Mouse (Mus musculus) cerebellum, adult 2 months (tissue): Measurements from ENCODE around the gene Ldb2. TPM values are rescaled to one million over a fixed set of nuclear protein-coding genes. Genes with fewer than 3 reads are reported as not detected.

Source experiments
- DNase-seq, 2 experiments: peaks; one replicate each; pipeline ENCODE4 v3.0.0; 2021
- H3K27ac ChIP-seq: fragments of 200-500 bp; 2 replicates; pipeline ENCODE4 v1.5.1; 2012; ENCODE audit warnings: low read length, control low read depth, inconsistent platforms; ENCODE audit not compliant: insufficient read depth
- H3K27me3 ChIP-seq: fragments of 200-500 bp; 2 replicates; pipeline ENCODE4 v1.6.1; 2012; ENCODE audit warnings: inconsistent platforms, mild to moderate bottlenecking, low read length, moderate library complexity; ENCODE audit not compliant: control insufficient read depth, insufficient read depth
- H3K4me1 ChIP-seq: fragments of 200-500 bp; 2 replicates; pipeline ENCODE4 v1.6.1; 2011; ENCODE audit warnings: low read length; ENCODE audit not compliant: control insufficient read depth, insufficient read depth
- H3K4me3 ChIP-seq: fragments of 200-500 bp; replicated peaks from 2 replicates; pipeline ENCODE3; 2011; ENCODE audit warnings: mild to moderate bottlenecking, low read depth, low read length, control low read depth; ENCODE audit not compliant: insufficient read depth
- CTCF ChIP-seq: fragments of 200-500 bp; IDR thresholded peaks from 2 replicates; pipeline ENCODE4 v1.5.1; 2011; ENCODE audit warnings: low read depth, mild to moderate bottlenecking, control low read depth, low read length, moderate library complexity, borderline replicate concordance; ENCODE audit not compliant: insufficient read depth
- POLR2A ChIP-seq: fragments of 200-500 bp; IDR thresholded peaks from 2 replicates; pipeline ENCODE4 v1.6.1; 2011; ENCODE audit warnings: low read length, control low read depth, borderline replicate concordance; ENCODE audit not compliant: insufficient read depth
- WGBS: fragments of 180-500 bp; shearing (Covaris S2); methylation state at CpG from one replicate; pipeline ENCODE4 v1.1.7; 2018; 5-methylcytosine and 5-hydroxymethylcytosine counted together
- polyA plus RNA-seq: library from polyadenylated mRNA; depleted of rRNA; stranded (reverse); fragments of >200 nt; gene quantifications from 2 replicates; pipeline ENCODE4 v1.2.3, GENCODE M21; 2012

Ldb2 gene
- polyA plus RNA-seq, 1 experiment = 12.6 TPM

DNA sequence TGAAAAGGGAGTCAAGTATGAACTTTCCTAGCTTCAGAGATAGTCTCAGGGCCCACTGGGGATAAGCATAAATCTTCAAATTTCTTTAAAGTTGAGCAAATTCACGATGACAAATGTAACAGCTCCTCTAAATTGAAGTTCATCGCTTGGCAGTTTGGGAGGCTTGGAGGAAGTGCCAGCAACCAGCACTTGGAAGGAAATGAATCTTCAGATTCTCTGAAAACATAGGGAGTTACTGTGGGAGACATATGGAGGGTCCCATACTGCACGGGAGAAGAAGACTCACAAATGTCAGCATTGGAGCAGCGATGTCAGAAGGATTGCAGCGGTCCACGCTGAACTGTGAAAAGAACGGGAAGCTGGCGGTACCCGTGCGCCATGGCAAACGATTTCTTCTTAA, 139.8 kb downstream of the Ldb2 start:
- TF ChIP-seq CTCF = no peak
- TF ChIP-seq POLR2A = no peak
- H3K4me3 ChIP-seq = no peak overlapping the region
- H3K4me1 ChIP-seq = no peaks in the 10 kb centered on the region
- no peak for DNase-seq
- H3K27me3 ChIP-seq = no peaks in the 10 kb centered on the region; the same call in 1 of the 2 replicates
- 84% methylated on average over 11 of the region's 11 CpGs for WGBS
- no peak overlapping the region for H3K27ac ChIP-seq

DNA sequence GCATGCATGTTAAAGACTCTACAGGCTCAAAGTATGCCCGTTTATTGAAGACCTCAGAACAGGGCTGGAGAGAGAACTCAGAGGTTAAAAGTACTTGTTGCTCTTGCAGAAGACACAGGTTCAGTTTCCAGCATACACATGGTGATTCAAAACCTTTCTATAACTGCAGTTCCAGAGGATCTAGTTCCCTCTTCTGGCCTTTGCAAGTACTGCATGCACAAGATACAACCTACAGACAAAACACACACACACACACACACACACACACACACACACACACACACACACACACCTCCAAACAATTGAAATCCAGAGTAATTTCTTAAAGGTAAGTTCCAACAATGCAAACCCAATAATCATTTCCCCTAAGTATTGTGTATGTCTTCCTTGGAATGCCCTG, 142.8 kb downstream of the Ldb2 start:
- 73% methylated on average over 1 of the region's 1 CpGs for WGBS
- no peak for DNase-seq
- TF ChIP-seq CTCF (no peak), POLR2A (no peak)
- Histone ChIP-seq H3K4me1 (no peaks in the 10 kb centered on the region), H3K4me3 (no peak overlapping the region), H3K27me3 (no peaks in the 10 kb centered on the region; the same call in 1 of the 2 replicates), H3K27ac (no peak overlapping the region)

DNA sequence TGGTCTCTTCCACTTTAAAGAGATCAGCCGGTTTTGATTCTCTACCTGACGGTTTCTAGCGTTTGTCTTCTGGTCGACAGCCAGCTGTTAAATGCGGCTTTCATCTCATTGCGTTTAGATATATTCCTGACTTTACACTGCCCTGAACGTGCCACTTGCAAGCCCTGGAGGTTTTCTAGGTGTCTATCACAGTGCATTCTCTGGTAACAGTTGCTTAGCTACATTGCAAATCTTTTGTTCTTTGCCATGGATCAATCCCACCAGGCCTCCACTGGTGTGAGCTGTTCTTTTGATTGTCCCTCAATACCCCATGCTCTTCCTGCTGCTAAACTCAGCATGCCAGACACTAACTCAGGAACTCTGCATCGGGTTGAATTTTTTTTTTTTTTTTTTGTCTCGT, 145.1 kb downstream of the Ldb2 start:
- Histone ChIP-seq H3K4me3 (no peak overlapping the region), H3K27ac (no peak overlapping the region)
- DNase-seq = no peak

DNA sequence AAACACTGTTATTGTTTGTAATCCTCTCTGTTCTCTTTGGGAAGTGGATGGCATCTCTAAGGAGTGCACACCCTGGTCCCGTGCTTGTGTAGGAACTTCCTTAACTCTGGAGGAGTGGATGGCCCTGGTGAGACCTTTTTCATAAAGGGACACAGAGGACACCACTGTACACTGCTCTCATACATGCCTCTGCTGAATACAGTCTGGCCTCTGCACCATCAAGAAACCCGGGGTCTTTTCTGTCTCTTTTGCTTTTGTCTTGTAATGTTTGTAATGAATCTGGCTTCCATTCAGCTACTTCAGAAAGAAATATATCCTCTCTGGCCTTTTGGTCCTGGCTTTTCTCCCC, 152.7 kb downstream of the Ldb2 start:
- TF ChIP-seq CTCF (no peak), POLR2A (no peak)
- WGBS = 44% methylated on average over 2 of the region's 2 CpGs
- Histone ChIP-seq H3K4me1 (no peaks in the 10 kb centered on the region), H3K4me3 (no peak overlapping the region), H3K27me3 (no peaks in the 10 kb centered on the region), H3K27ac (no peak overlapping the region)
- DNase-seq = no peak

More for the DNA sequence above, 145.1 kb downstream of the Ldb2 start:
- no peaks in the 10 kb centered on the region for H3K4me1 ChIP-seq
- H3K27me3 ChIP-seq = no peaks in the 10 kb centered on the region; the same call in 1 of the 2 replicates
- WGBS = 8% methylated on average over 9 of the region's 9 CpGs
- TF ChIP-seq CTCF (no peak), POLR2A (no peak)

DNA sequence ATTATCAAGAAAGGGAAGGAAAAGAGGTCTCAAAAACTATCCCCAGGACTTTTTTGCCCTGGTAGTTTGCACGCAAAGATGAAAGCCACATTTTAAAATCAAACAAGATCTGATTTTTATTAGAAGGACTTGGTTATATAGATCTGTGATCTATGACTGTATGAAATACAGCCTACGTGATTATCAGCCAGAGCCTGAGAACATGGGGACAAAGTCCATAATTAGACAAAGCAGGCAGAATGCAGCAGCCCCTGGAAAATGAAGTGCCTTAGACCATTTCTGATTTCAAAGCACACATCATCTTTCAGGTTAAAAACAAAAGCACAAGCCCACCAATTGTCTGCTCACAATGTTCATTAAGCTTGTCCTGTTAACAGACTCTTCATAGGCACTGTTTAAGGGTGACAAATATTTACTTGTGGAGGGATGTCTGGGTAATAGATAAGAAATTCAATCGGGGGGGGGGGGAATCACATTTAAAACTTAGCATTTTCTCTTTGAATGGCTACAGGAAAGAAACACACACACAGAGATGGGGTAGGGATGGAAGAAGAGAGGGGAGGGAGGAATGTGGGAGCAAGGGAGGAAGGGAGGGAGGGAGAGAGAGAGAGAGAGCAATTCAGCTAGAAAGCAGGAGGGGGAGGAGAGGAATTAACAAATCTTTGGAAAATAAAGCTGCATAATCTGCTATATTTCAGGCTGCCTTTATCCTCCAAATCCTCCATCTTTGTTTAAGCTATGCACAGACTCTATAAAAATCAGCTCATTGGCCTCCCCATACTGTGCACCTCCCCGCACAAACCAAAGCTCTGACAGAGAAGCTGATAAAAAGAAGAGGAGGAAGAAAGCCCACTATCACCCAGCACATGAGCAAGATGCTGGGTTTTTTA, 153.3 kb downstream of the Ldb2 start:
- H3K27me3 ChIP-seq = no peaks in the 10 kb centered on the region
- H3K27ac ChIP-seq = no peak overlapping the region
- TF ChIP-seq CTCF (no peak), POLR2A (no peak)
- DNase-seq = no peak
- 74% methylated on average over 4 of the region's 4 CpGs for WGBS
- H3K4me1 ChIP-seq = no peaks in the 10 kb centered on the region
- no peak overlapping the region for H3K4me3 ChIP-seq

DNA sequence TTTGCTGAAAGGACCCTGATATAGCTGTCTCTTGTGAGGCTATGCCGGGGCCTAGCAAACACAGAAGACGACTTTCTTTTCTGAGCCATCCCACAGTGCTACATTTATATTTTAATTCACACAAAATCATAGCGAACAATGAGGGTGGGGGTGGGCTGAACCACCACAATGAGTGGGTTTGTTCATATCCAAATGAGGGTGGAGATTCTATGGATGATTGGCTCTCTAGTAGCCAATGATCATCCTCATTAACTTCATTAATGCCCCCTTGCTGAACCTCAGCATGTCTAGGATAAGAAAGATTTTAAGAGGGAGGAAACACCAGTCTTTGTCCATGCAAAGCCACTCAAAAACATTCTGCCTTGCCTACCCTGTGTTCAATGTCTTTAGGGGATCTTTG, 156.4 kb downstream of the Ldb2 start:
- TF ChIP-seq POLR2A (no peak), CTCF (no peak)
- no peak for DNase-seq
- H3K27me3 ChIP-seq = no peaks in the 10 kb centered on the region
- no peak overlapping the region for H3K4me3 ChIP-seq
- H3K27ac ChIP-seq = no peak overlapping the region
- no peaks in the 10 kb centered on the region for H3K4me1 ChIP-seq
- 37% methylated on average over 3 of the region's 3 CpGs for WGBS

DNA sequence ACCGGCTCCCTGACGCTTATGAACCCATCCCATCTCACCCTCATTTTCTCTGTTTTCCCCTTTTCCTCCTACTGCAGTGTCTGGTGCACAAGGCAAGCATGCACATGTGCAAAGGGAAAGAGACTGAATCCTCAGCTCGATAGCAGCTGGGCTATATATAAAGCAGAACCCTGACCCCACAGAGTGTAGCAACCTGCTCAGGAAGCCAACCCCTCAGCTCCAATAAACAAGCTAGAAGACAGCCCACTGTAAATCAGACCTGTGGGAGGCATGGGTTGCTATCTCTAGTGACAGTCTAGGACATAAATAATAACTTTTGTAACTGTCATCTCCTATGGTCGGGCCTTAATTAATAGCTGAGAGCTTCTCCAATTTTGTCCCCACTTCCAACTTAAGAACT, 158.4 kb downstream of the Ldb2 start:
- no peak overlapping the region for H3K4me3 ChIP-seq
- WGBS = 76% methylated on average over 4 of the region's 4 CpGs
- H3K27ac ChIP-seq = no peak overlapping the region
- no peaks in the 10 kb centered on the region for H3K27me3 ChIP-seq
- DNase-seq = no peak
- TF ChIP-seq POLR2A = no peak
- TF ChIP-seq CTCF = no peak
- no peaks in the 10 kb centered on the region for H3K4me1 ChIP-seq

DNA sequence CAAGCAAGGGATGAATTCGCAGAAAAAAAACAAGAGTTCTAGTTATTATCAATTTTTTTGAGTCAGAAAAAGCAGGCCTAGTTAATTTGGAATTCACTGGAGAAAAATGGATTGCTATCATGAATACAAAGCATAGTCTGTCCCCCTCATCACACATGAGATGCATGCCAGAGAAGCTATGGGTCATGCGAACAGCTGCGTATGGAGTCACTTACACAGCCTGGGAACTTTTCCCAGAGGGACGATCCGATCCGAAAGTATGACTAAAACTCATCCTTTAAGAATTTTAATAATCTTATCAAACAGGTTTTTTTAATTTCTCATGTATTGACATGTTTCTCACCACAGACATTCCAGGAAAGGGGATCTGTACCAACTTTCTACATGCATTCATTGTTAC, 163.9 kb downstream of the Ldb2 start:
- DNase-seq = no peak
- Histone ChIP-seq H3K27ac (no peak overlapping the region), H3K27me3 (no peaks in the 10 kb centered on the region), H3K4me1 (no peaks in the 10 kb centered on the region), H3K4me3 (no peak overlapping the region)
- no peak for TF ChIP-seq CTCF
- no peak for TF ChIP-seq POLR2A
- 71% methylated on average over 6 of the region's 6 CpGs for WGBS
